In the genomic region with DNA sequence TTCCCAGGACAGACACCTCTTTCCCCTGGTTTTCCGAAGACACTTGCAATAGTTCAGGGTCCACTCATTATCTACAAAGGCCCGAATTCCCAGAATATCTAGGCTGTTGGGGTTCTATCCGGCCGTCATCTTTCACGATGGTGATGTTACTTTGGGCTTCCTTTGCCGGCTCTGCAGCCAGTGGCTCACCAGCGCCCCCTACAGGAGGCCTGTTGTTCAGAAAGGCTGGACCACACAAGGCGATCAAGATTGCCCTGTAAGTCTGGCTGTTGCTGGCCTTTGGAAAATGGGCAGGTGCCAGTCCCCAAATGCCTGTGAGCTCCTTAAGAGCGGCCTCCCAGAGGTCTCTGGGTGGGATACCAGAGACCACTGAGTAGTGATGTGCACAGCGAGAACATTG, we compare ENCODE assay signal across 8 mouse cellular contexts. TPM values are rescaled to one million over a fixed set of nuclear protein-coding genes. Genes with fewer than 3 reads are reported as not detected.
DNase-seq lines count a peak whose midpoint lies in the region; ATAC-seq and TF ChIP-seq lines count a peak whose summit lies in the region.

No protein-coding gene starts in this region.

- no peak for TF ChIP-seq POLR2A in bone marrow macrophage, adult 2 months (IDR thresholded peaks at IDR 0.05; ENCODE audit: borderline replicate concordance, low read depth, low read length)
- TF ChIP-seq POLR2A in thymus, adult 2 months (IDR thresholded peaks at IDR 0.05; ENCODE audit: control insufficient read depth, extremely low read depth, insufficient read depth, low read length, poor library complexity), result no peak

- TF ChIP-seq CTCF in bone marrow macrophage, adult 2 months (IDR thresholded peaks at IDR 0.05; ENCODE audit: low read depth, low read length), result peak; percentile 90
- peak; percentile 90 for TF ChIP-seq CTCF in liver, embryonic 14.5 days (IDR thresholded peaks at IDR 0.05; ENCODE audit: low read depth)
- peak; percentile 89 for TF ChIP-seq CTCF in thymus, adult 2 months (IDR thresholded peaks at IDR 0.05; ENCODE audit: borderline replicate concordance, control insufficient read depth, extremely low read depth, insufficient read depth, low read length, poor library complexity)

- H3K4me2 ChIP-seq in embryonic facial prominence, embryonic 15.5 days (replicated peaks), result peak overlapping the region; percentile 54
- peak overlapping the region; percentile 60 for H3K4me2 ChIP-seq in heart, embryonic 12.5 days
- H3K4me2 ChIP-seq in kidney, embryonic 16.5 days (replicated peaks; ENCODE audit: low read depth, low read length), result peak overlapping the region; percentile 38
- H3K4me2 ChIP-seq in liver, embryonic 14.5 days (ENCODE audit: low read depth), result no peak overlapping the region
- H3K4me2 ChIP-seq in neural tube, embryonic 13.5 days, result peak overlapping the region; percentile 60

- no peaks in the 10 kb centered on the region for H3K4me1 ChIP-seq in bone marrow macrophage, adult 2 months (ENCODE audit: control insufficient read depth, insufficient read depth, low read length)
- H3K4me1 ChIP-seq in embryonic facial prominence, embryonic 15.5 days, result peaks cover 12% of the 10 kb centered on the region; the same call in 1 of the 2 replicates
- no peaks in the 10 kb centered on the region for H3K4me1 ChIP-seq in heart, embryonic 12.5 days (replicated peaks)
- H3K4me1 ChIP-seq in kidney, embryonic 16.5 days (ENCODE audit: insufficient read depth, low read length), result no peaks in the 10 kb centered on the region
- no peaks in the 10 kb centered on the region for H3K4me1 ChIP-seq in liver, embryonic 14.5 days (replicated peaks; ENCODE audit: control insufficient read depth in 2 of 2, insufficient read depth in 2 of 2, low read length in 1 of 2)
- peaks cover 7% of the 10 kb centered on the region for H3K4me1 ChIP-seq in neural tube, embryonic 13.5 days (replicated peaks)
- H3K4me1 ChIP-seq in thymus, adult 2 months (replicated peaks; ENCODE audit: control insufficient read depth, insufficient read depth, low read length), result no peaks in the 10 kb centered on the region

- no peak overlapping the region for H3K4me3 ChIP-seq in bone marrow macrophage, adult 2 months (ENCODE audit: insufficient read depth, low read length)
- H3K4me3 ChIP-seq in embryonic facial prominence, embryonic 15.5 days (replicated peaks), result peak overlapping the region; percentile 16; the same call in 1 of the 2 replicates
- H3K4me3 ChIP-seq in heart, embryonic 12.5 days, result 0 out of 2 replicates have a peak overlapping the region, but pooled peaks have one; percentile 7
- 0 out of 2 replicates have a peak overlapping the region, but pooled peaks have one; percentile 1 for H3K4me3 ChIP-seq in kidney, embryonic 16.5 days (ENCODE audit: low read length)
- H3K4me3 ChIP-seq in liver, embryonic 14.5 days (ENCODE audit: insufficient read depth in 1 of 2, low read depth in 2 of 2, low read length in 2 of 2), result no peak overlapping the region
- peak overlapping the region; percentile 24 for H3K4me3 ChIP-seq in neural tube, embryonic 13.5 days
- H3K4me3 ChIP-seq in thymus, adult 2 months (ENCODE audit: control insufficient read depth, insufficient read depth, low read length), result no peak overlapping the region

- H3K27me3 ChIP-seq in embryonic facial prominence, embryonic 15.5 days, result no peaks in the 10 kb centered on the region
- H3K27me3 ChIP-seq in heart, embryonic 12.5 days (replicated peaks), result peaks cover 47% of the 10 kb centered on the region
- peaks cover 3% of the 10 kb centered on the region; the same call in 1 of the 2 replicates for H3K27me3 ChIP-seq in kidney, embryonic 16.5 days (ENCODE audit: insufficient read depth, low read length)
- H3K27me3 ChIP-seq in liver, embryonic 14.5 days (ENCODE audit: control insufficient read depth, insufficient read depth, low read length), result no peaks in the 10 kb centered on the region
- 0 out of 2 replicates have a peak, but pooled peaks cover 7% of the 10 kb centered on the region for H3K27me3 ChIP-seq in neural tube, embryonic 13.5 days
- H3K27me3 ChIP-seq in thymus, adult 2 months (ENCODE audit: control insufficient read depth, insufficient read depth, low read length), result no peaks in the 10 kb centered on the region

- no peak overlapping the region for H3K27ac ChIP-seq in bone marrow macrophage, adult 2 months (ENCODE audit: insufficient read depth, low read depth, low read length)
- H3K27ac ChIP-seq in embryonic facial prominence, embryonic 15.5 days (replicated peaks), result no peak overlapping the region
- H3K27ac ChIP-seq in heart, embryonic 12.5 days (ENCODE audit: poor library complexity, severe bottlenecking), result no peak overlapping the region
- no peak overlapping the region for H3K27ac ChIP-seq in kidney, embryonic 16.5 days (ENCODE audit: low read length)
- no peak overlapping the region for H3K27ac ChIP-seq in liver, embryonic 14.5 days
- H3K27ac ChIP-seq in neural tube, embryonic 13.5 days (replicated peaks), result no peak overlapping the region; the same call in 1 of the 2 replicates
- H3K27ac ChIP-seq in thymus, adult 2 months (ENCODE audit: control insufficient read depth, insufficient read depth, low read length), result no peak overlapping the region

- no peak for TF ChIP-seq EP300 in liver, embryonic 14.5 days (IDR thresholded peaks at IDR 0.05; ENCODE audit: low read depth)

- WGBS in embryonic facial prominence, embryonic 15.5 days, result 11% methylated on average over 10 of the region's 10 CpGs
- 15% methylated on average over 10 of the region's 10 CpGs for WGBS in heart, embryonic 12.5 days
- 13% methylated on average over 10 of the region's 10 CpGs for WGBS in kidney, embryonic 16.5 days
- WGBS in liver, embryonic 14.5 days (ENCODE audit: insufficient replicate concordance), result 20% methylated on average over 10 of the region's 10 CpGs
- 9% methylated on average over 10 of the region's 10 CpGs for WGBS in neural tube, embryonic 13.5 days
- 63% methylated on average over 10 of the region's 10 CpGs for WGBS in thymus, adult 2 months

- peak; percentile 61 for DNase-seq in CD4-positive helper T cell, adult 2 months (ENCODE audit: low read depth, low spot score)
- DNase-seq in liver, embryonic 14.5 days (ENCODE audit: low read depth in 3 of 3, low spot score in 3 of 3), result peak in 1 of 3 experiments; percentile 23
- peak; percentile 58 for DNase-seq in thymus, adult 2 months

- H3K9ac ChIP-seq in embryonic facial prominence, embryonic 15.5 days, result no peak overlapping the region
- no peak overlapping the region for H3K9ac ChIP-seq in heart, embryonic 12.5 days
- no peak overlapping the region for H3K9ac ChIP-seq in kidney, embryonic 16.5 days (replicated peaks; ENCODE audit: low read length)
- H3K9ac ChIP-seq in liver, embryonic 14.5 days (replicated peaks), result no peak overlapping the region
- H3K9ac ChIP-seq in neural tube, embryonic 13.5 days, result peak overlapping the region; percentile 51

- no peaks in the 10 kb centered on the region for H3K36me3 ChIP-seq in embryonic facial prominence, embryonic 15.5 days
- H3K36me3 ChIP-seq in heart, embryonic 12.5 days, result no peaks in the 10 kb centered on the region
- H3K36me3 ChIP-seq in kidney, embryonic 16.5 days (ENCODE audit: insufficient read depth, low read length), result no peaks in the 10 kb centered on the region
- H3K36me3 ChIP-seq in liver, embryonic 14.5 days (replicated peaks; ENCODE audit: control insufficient read depth, insufficient read depth, low read depth), result no peaks in the 10 kb centered on the region
- no peaks in the 10 kb centered on the region for H3K36me3 ChIP-seq in neural tube, embryonic 13.5 days
- H3K36me3 ChIP-seq in thymus, adult 2 months (ENCODE audit: control insufficient read depth, insufficient read depth, low read length), result no peaks in the 10 kb centered on the region

- no peak for ATAC-seq in embryonic facial prominence, embryonic 15.5 days (ENCODE audit: insufficient number of reproducible peaks, low FRiP score, low TSS enrichment, low read depth)
- ATAC-seq in heart, embryonic 12.5 days (ENCODE audit: insufficient number of reproducible peaks, low FRiP score), result no peak
- ATAC-seq in kidney, embryonic 16.5 days (ENCODE audit: low FRiP score, low TSS enrichment), result peak; percentile 21; the same call in 1 of the 2 replicates
- peak; percentile 46; the same call in 1 of the 2 replicates for ATAC-seq in liver, embryonic 14.5 days (ENCODE audit: insufficient read depth)
- ATAC-seq in neural tube, embryonic 13.5 days (ENCODE audit: low read depth), result peak; percentile 73

- no peaks in the 10 kb centered on the region for H3K9me3 ChIP-seq in embryonic facial prominence, embryonic 15.5 days (replicated peaks)
- no peaks in the 10 kb centered on the region for H3K9me3 ChIP-seq in heart, embryonic 12.5 days (replicated peaks)
- no peaks in the 10 kb centered on the region for H3K9me3 ChIP-seq in kidney, embryonic 16.5 days (ENCODE audit: low read length)
- no peaks in the 10 kb centered on the region for H3K9me3 ChIP-seq in liver, embryonic 14.5 days (ENCODE audit: control insufficient read depth, low read length)
- no peaks in the 10 kb centered on the region for H3K9me3 ChIP-seq in neural tube, embryonic 13.5 days

RNA-seq across cellular contexts. Expression of a gene that starts 41.3 kb away (rescaled TPM):
- 1.4 and 1.6 TPM in 2 replicates for polyA plus RNA-seq in bone marrow macrophage, adult 2 months (2012; ENCODE audit: insufficient read depth, insufficient read length, missing spikeins)
- polyA plus RNA-seq in embryonic facial prominence, embryonic 15.5 days (2015; fragmentation: Nextera tagmentation; extraction: Ambion mirVana), result 3.6 and 6.2 TPM in 2 replicates
- polyA plus RNA-seq in heart, embryonic 12.5 days (2016; fragmentation: Nextera tagmentation; extraction: Ambion mirVana), result 2.6 and 2.7 TPM in 2 replicates
- 5.0 and 5.2 TPM in 2 replicates for polyA plus RNA-seq in kidney, embryonic 16.5 days (2015; fragmentation: Nextera tagmentation; extraction: Ambion mirVana)
- polyA plus RNA-seq in liver, embryonic 14.5 days (2012; rRNA removed), result 0.11 and 0.13 TPM in 2 replicates
- 0.24 TPM in 1 of 2 replicates, not detected in the other for polyA plus RNA-seq in liver, embryonic 14.5 days (2014; fragmentation: Nextera tagmentation; extraction: Ambion mirVana)
- polyA plus RNA-seq in neural tube, embryonic 13.5 days (2015; fragmentation: Nextera tagmentation; extraction: Ambion mirVana), result 4.9 and 5.4 TPM in 2 replicates
- 3.6 and 4.6 TPM in 2 replicates for polyA plus RNA-seq in thymus, adult 2 months (2012; rRNA removed)

RNA-seq across cellular contexts. Expression of a gene that starts 42.4 kb away (rescaled TPM):
- 68.8 and 85.3 TPM in 2 replicates for polyA plus RNA-seq in bone marrow macrophage, adult 2 months (2012; ENCODE audit: insufficient read depth, insufficient read length, missing spikeins)
- 8.9 and 9.7 TPM in 2 replicates for polyA plus RNA-seq in embryonic facial prominence, embryonic 15.5 days (2015; fragmentation: Nextera tagmentation; extraction: Ambion mirVana)
- polyA plus RNA-seq in heart, embryonic 12.5 days (2016; fragmentation: Nextera tagmentation; extraction: Ambion mirVana), result 5.2 and 5.6 TPM in 2 replicates
- 5.9 and 6.6 TPM in 2 replicates for polyA plus RNA-seq in kidney, embryonic 16.5 days (2015; fragmentation: Nextera tagmentation; extraction: Ambion mirVana)
- polyA plus RNA-seq in liver, embryonic 14.5 days (2012; rRNA removed), result 3.2 and 3.3 TPM in 2 replicates
- polyA plus RNA-seq in liver, embryonic 14.5 days (2014; fragmentation: Nextera tagmentation; extraction: Ambion mirVana), result 5.9 and 6.3 TPM in 2 replicates
- polyA plus RNA-seq in neural tube, embryonic 13.5 days (2015; fragmentation: Nextera tagmentation; extraction: Ambion mirVana), result 29.3 and 32.6 TPM in 2 replicates
- 67.3 and 82.6 TPM in 2 replicates for polyA plus RNA-seq in thymus, adult 2 months (2012; rRNA removed)

Comparison
In these comparisons a context has a peak if more than half of its experiments do, and no peak if none do; other contexts are left out.
1. H3K4me3 ChIP-seq: peak in embryonic facial prominence, embryonic 15.5 days (single experiment), heart, embryonic 12.5 days (single experiment), kidney, embryonic 16.5 days (single experiment) and neural tube, embryonic 13.5 days (single experiment); none in bone marrow macrophage, adult 2 months (single experiment), liver, embryonic 14.5 days (0 of 2) and thymus, adult 2 months (single experiment).
2. ATAC-seq: peak in kidney, embryonic 16.5 days (single experiment), liver, embryonic 14.5 days (single experiment) and neural tube, embryonic 13.5 days (single experiment); none in embryonic facial prominence, embryonic 15.5 days (single experiment) and heart, embryonic 12.5 days (single experiment).
3. Peak in every context shown above with its lines, with median percentiles within 50 percentile points of each other: CTCF ChIP-seq.